Mouse (Mus musculus): ENCODE data around the gene Atoh8. TPM values are rescaled to one million over a fixed set of nuclear protein-coding genes. Genes with fewer than 3 reads are reported as not detected.

Atoh8 gene
- polyA plus RNA-seq, 2 experiments: 0.48 to 0.53 TPM

DNA sequence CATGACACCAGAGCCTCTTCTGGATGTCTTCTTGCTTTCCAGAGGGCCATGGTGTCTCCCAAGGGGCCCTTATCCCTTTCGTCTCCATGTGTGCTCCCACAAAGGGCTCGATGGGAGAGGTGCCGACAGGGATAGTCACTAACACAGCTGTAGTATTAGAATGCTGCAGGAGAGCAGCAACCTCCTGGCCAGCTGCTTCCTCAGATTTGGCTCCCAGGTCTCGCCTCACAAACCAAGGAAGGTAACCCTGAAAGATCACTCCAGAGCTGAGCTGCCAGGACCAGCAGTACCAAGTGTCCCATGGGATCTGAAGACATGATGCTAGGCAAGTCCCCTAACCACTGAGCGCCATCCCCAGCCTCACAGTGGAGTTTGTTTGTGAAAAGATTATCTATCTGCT, 32.6 kb downstream of the Atoh8 start:
- Histone ChIP-seq H3K4me2 (ENCODE audit: low read depth) (no peak overlapping the region), H3K36me3 (replicated peaks; ENCODE audit: control insufficient read depth, insufficient read depth, low read depth) (no peaks in the 10 kb centered on the region), H3K9me3 (ENCODE audit: control insufficient read depth, low read length) (no peaks in the 10 kb centered on the region), H3K4me1 (replicated peaks; ENCODE audit: control insufficient read depth in 2 of 2, insufficient read depth in 2 of 2, low read length in 1 of 2) (no peaks in the 10 kb centered on the region), H3K27ac (no peak overlapping the region), H3K9ac (replicated peaks) (no peak overlapping the region), H3K4me3 (ENCODE audit: insufficient read depth in 1 of 2, low read depth in 2 of 2, low read length in 2 of 2) (no peak overlapping the region), H3K27me3 (ENCODE audit: control insufficient read depth, insufficient read depth, low read length) (no peaks in the 10 kb centered on the region)
- WGBS (ENCODE audit: insufficient replicate concordance): 52% methylated on average over 5 of the region's 5 CpGs
- TF ChIP-seq CTCF (IDR thresholded peaks at IDR 0.05; ENCODE audit: low read depth) (no peak), EP300 (IDR thresholded peaks at IDR 0.05; ENCODE audit: low read depth) (no peak)
- DNase-seq (ENCODE audit: low read depth in 3 of 3, low spot score in 3 of 3) (no peak), ATAC-seq (ENCODE audit: insufficient read depth) (no peak)

DNA sequence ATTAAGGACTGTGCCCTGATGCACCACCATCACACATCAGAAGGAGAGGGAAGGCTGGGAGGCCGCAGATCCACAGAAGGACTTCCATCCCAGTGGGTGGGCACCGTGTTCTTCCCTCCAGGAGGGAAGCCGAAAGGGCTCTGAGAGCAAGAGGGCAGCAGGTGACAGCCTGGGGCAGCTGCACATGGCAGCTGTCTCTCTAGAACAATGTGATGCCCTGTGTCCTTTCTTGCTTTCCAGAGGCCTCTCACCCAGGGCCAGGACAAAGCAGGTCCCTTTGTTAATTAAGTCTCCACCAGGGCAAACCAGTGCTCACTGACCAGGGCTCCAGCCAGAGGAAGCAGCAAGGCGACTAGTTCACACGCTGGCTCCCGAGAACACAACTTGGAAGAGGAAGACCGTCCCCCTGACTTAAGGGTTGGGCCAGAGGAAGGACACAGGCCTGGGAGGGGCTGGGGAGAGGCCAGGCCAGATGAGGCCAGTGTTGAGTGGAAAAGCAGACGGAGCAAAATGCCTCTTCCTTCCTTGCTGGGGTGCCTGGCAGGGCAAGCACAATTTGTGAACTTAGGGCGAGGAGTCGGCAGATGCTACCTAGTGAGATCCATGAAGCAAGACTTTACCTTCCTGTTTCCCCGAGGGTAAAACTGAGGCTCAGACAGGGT, 34.7 kb downstream of the Atoh8 start:
- no peak overlapping the region for H3K4me3 ChIP-seq (ENCODE audit: insufficient read depth in 1 of 2, low read depth in 2 of 2, low read length in 2 of 2)
- DNase-seq (ENCODE audit: low read depth in 3 of 3, low spot score in 3 of 3) (no peak), ATAC-seq (ENCODE audit: insufficient read depth) (no peak)
- TF ChIP-seq EP300 (IDR thresholded peaks at IDR 0.05; ENCODE audit: low read depth) (no peak), CTCF (IDR thresholded peaks at IDR 0.05; ENCODE audit: low read depth) (no peak)
- H3K4me1 ChIP-seq (replicated peaks; ENCODE audit: control insufficient read depth in 2 of 2, insufficient read depth in 2 of 2, low read length in 1 of 2): no peaks in the 10 kb centered on the region
- H3K9me3 ChIP-seq (ENCODE audit: control insufficient read depth, low read length): no peaks in the 10 kb centered on the region
- WGBS (ENCODE audit: insufficient replicate concordance): 42% methylated on average over 11 of the region's 11 CpGs
- H3K4me2 ChIP-seq (ENCODE audit: low read depth): no peak overlapping the region
- H3K9ac ChIP-seq (replicated peaks): no peak overlapping the region
- H3K27ac ChIP-seq: no peak overlapping the region
- H3K27me3 ChIP-seq (ENCODE audit: control insufficient read depth, insufficient read depth, low read length): no peaks in the 10 kb centered on the region
- no peaks in the 10 kb centered on the region for H3K36me3 ChIP-seq (replicated peaks; ENCODE audit: control insufficient read depth, insufficient read depth, low read depth)

DNA sequence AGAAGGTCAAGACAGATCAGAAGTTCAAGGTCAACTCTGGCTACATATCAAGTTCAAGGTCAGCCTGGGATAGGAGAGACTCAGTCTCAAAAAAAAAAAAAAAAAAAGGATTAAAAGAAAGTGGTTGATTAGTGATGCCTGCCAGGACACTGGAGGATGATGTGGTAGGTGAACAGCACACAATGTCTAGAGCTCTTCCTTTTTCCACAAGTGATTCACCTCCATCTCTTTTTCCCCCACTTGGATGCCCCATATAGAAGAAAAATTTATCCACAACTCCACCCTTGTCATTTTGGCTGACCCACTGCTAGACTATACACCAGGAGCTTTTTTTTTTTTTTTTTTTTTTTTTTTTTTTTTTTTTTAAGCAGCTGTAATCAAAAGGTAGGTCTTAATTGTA, 37.9 kb downstream of the Atoh8 start:
- Histone ChIP-seq H3K27ac (no peak overlapping the region), H3K4me1 (replicated peaks; ENCODE audit: control insufficient read depth in 2 of 2, insufficient read depth in 2 of 2, low read length in 1 of 2) (no peaks in the 10 kb centered on the region), H3K4me2 (ENCODE audit: low read depth) (no peak overlapping the region), H3K36me3 (replicated peaks; ENCODE audit: control insufficient read depth, insufficient read depth, low read depth) (no peaks in the 10 kb centered on the region), H3K9me3 (ENCODE audit: control insufficient read depth, low read length) (no peaks in the 10 kb centered on the region), H3K9ac (replicated peaks) (no peak overlapping the region), H3K27me3 (ENCODE audit: control insufficient read depth, insufficient read depth, low read length) (no peaks in the 10 kb centered on the region; the same call in 1 of the 2 replicates), H3K4me3 (ENCODE audit: insufficient read depth in 1 of 2, low read depth in 2 of 2, low read length in 2 of 2) (no peak overlapping the region)
- DNase-seq (ENCODE audit: low read depth in 3 of 3, low spot score in 3 of 3): no peak
- ATAC-seq (ENCODE audit: insufficient read depth): no peak
- no peak for TF ChIP-seq EP300 (IDR thresholded peaks at IDR 0.05; ENCODE audit: low read depth)
- no peak for TF ChIP-seq CTCF (IDR thresholded peaks at IDR 0.05; ENCODE audit: low read depth)

DNA sequence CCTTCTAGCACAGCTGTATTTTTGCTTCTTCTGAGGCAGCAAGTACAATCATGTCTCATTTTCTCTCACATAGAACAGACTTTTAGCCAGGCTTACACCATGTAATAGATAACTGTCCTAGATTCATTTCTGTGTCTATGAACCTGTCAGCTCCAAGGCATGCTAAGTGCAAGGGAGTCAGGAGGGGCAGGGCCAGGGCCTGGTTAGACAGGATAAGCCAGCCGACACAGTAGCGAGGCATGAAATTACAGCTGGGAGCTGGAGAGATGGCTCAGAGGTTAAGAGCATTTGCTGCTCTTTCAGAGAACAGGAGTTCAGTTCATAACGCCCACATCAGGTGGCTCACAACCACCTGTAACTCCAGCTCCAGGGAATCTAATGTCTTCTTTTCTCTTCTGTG, 38.7 kb downstream of the Atoh8 start:
- H3K27me3 ChIP-seq (ENCODE audit: control insufficient read depth, insufficient read depth, low read length): no peaks in the 10 kb centered on the region; the same call in 1 of the 2 replicates
- DNase-seq (ENCODE audit: low read depth in 3 of 3, low spot score in 3 of 3) (no peak), ATAC-seq (ENCODE audit: insufficient read depth) (no peak)
- H3K4me3 ChIP-seq (ENCODE audit: insufficient read depth in 1 of 2, low read depth in 2 of 2, low read length in 2 of 2): no peak overlapping the region
- no peak overlapping the region for H3K27ac ChIP-seq
- no peaks in the 10 kb centered on the region for H3K4me1 ChIP-seq (replicated peaks; ENCODE audit: control insufficient read depth in 2 of 2, insufficient read depth in 2 of 2, low read length in 1 of 2)
- no peak overlapping the region for H3K9ac ChIP-seq (replicated peaks)
- H3K36me3 ChIP-seq (replicated peaks; ENCODE audit: control insufficient read depth, insufficient read depth, low read depth): no peaks in the 10 kb centered on the region
- WGBS (ENCODE audit: insufficient replicate concordance): 69% methylated on average over 3 of the region's 3 CpGs
- TF ChIP-seq EP300 (IDR thresholded peaks at IDR 0.05; ENCODE audit: low read depth) (no peak), CTCF (IDR thresholded peaks at IDR 0.05; ENCODE audit: low read depth) (no peak)
- no peak overlapping the region for H3K4me2 ChIP-seq (ENCODE audit: low read depth)
- no peaks in the 10 kb centered on the region for H3K9me3 ChIP-seq (ENCODE audit: control insufficient read depth, low read length)

DNA sequence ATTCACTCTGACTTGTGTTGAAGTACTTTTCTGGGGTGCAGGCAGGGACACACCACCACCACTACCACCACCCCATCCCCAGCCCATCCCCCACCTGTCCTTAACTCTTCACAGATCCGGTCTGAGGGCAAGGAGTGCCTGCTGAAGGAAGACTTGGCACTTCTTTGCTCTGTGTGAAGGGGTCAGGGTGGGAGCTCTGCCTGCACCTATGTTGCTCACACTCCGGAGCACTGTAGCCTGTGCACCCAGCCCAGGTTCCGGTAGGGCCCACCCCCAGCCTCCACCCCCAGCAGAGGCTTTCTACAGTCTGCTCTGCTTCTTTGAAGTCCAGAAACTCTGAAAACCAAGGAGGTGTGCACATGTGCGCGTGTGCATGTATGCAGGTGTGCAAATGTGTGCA, 44.8 kb downstream of the Atoh8 start:
- Histone ChIP-seq H3K4me2 (ENCODE audit: low read depth) (no peak overlapping the region), H3K9ac (replicated peaks) (no peak overlapping the region), H3K4me1 (replicated peaks; ENCODE audit: control insufficient read depth in 2 of 2, insufficient read depth in 2 of 2, low read length in 1 of 2) (no peaks in the 10 kb centered on the region), H3K27ac (no peak overlapping the region), H3K4me3 (ENCODE audit: insufficient read depth in 1 of 2, low read depth in 2 of 2, low read length in 2 of 2) (no peak overlapping the region), H3K27me3 (ENCODE audit: control insufficient read depth, insufficient read depth, low read length) (peaks cover 17% of the 10 kb centered on the region), H3K36me3 (replicated peaks; ENCODE audit: control insufficient read depth, insufficient read depth, low read depth) (no peaks in the 10 kb centered on the region), H3K9me3 (ENCODE audit: control insufficient read depth, low read length) (no peaks in the 10 kb centered on the region)
- DNase-seq (ENCODE audit: low read depth in 3 of 3, low spot score in 3 of 3): no peak
- ATAC-seq (ENCODE audit: insufficient read depth): no peak
- TF ChIP-seq CTCF (IDR thresholded peaks at IDR 0.05; ENCODE audit: low read depth) (no peak), EP300 (IDR thresholded peaks at IDR 0.05; ENCODE audit: low read depth) (no peak)
- WGBS (ENCODE audit: insufficient replicate concordance): 44% methylated on average over 5 of the region's 5 CpGs

Measured in liver, embryonic 14.5 days (tissue).